Mouse (Mus musculus): ENCODE measurements at regions not wholly inside any gene's neighbourhood (a gene's known extent, or its start where the extent isn't known, plus 50 kb on each side); places are given as distances from the start of the nearest gene placed in this dataset.

DNA sequence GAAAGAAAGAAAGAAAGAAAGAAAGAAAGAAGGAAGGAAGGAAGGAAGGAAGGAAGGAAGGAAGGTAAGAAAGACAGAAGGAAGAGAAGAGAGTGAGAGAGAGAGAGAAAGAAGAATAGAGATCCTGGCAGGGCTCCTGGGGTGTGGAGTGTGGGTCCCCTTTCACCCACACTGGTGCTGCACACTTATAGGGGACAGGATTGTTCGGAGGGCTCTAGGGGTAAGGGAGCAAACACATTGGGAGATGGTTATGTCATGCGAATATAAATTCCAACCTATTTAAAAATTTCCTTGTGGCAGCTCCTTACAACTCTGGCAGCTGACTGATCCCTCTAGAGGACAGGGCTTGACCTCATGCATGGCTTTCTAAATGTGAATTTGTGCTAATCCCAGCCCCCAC, 286.5 kb downstream of the Fgf9 start:
- H3K36me3 ChIP-seq (ENCODE audit: control insufficient read depth, insufficient read depth, low read length), result no peaks in the 10 kb centered on the region
- H3K9ac ChIP-seq (ENCODE audit: low read depth, low read length), result no peak overlapping the region
- H3K27ac ChIP-seq (ENCODE audit: low read length), result no peak overlapping the region
- WGBS, result 94% methylated on average over 2 of the region's 2 CpGs
- no peak for ATAC-seq
- H3K4me1 ChIP-seq (ENCODE audit: control insufficient read depth, insufficient read depth, low read length), result 0 out of 2 replicates have a peak, but pooled peaks cover 2% of the 10 kb centered on the region
- H3K9me3 ChIP-seq (ENCODE audit: control insufficient read depth, low read length), result no peaks in the 10 kb centered on the region
- no peak overlapping the region for H3K4me2 ChIP-seq (ENCODE audit: low read depth, low read length)
- H3K4me3 ChIP-seq (ENCODE audit: low read length), result no peak overlapping the region
- no peaks in the 10 kb centered on the region for H3K27me3 ChIP-seq (replicated peaks; ENCODE audit: control insufficient read depth, insufficient read depth, low read length)

DNA sequence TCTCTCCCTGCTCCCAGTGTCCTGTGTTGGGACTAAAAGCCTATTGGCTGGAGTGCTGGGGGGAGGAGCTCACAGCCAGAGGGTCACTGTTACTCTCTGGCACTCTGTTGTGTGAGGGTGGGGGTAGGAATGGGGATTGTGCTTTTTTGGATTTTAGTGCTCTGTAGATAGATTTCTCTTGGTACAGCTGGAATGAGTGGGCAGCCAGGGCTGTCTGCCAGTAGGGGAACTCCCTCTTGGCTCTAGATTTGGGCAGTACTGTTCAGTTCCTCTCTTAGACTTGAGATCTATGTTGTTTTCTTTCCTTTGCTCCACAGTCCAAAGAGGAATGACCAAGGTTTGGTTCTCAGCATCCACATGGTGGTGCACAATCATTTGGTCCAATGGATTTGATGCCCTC, 282.6 kb downstream of the Fgf9 start:
- H3K36me3 ChIP-seq (ENCODE audit: control insufficient read depth, insufficient read depth, low read length), result no peaks in the 10 kb centered on the region
- no peak overlapping the region for H3K4me2 ChIP-seq (ENCODE audit: low read depth, low read length)
- no peak for ATAC-seq
- no peak overlapping the region for H3K4me3 ChIP-seq (ENCODE audit: low read length)
- H3K4me1 ChIP-seq (ENCODE audit: control insufficient read depth, insufficient read depth, low read length), result 0 out of 2 replicates have a peak, but pooled peaks cover 2% of the 10 kb centered on the region
- H3K27ac ChIP-seq (ENCODE audit: low read length), result no peak overlapping the region
- H3K9me3 ChIP-seq (ENCODE audit: control insufficient read depth, low read length), result no peaks in the 10 kb centered on the region
- H3K27me3 ChIP-seq (replicated peaks; ENCODE audit: control insufficient read depth, insufficient read depth, low read length), result no peaks in the 10 kb centered on the region
- no peak overlapping the region for H3K9ac ChIP-seq (ENCODE audit: low read depth, low read length)

DNA sequence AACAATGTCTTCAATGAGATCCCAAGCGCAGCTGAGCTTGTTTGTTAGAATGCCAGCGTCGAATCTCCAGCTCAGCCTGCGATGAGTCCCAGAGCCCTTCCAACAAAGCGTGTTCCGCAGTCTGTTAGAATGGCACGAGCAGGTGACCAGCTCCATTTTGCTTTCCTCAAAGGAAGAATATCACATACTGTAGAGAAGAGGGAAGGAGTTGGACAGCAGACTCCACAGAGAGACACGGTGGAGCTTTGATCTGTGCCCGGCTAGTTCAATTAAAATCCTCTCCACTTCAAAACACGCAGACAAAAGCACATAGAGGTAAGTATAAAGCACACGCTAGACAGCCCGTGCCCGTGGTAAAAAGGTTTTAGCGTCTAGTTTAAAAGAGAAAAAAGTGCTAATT, 265.8 kb downstream of the Fgf9 start:
- Histone ChIP-seq H3K4me3 (ENCODE audit: low read length) (no peak overlapping the region), H3K27ac (ENCODE audit: low read length) (no peak overlapping the region), H3K4me2 (ENCODE audit: low read depth, low read length) (no peak overlapping the region), H3K9me3 (ENCODE audit: control insufficient read depth, low read length) (no peaks in the 10 kb centered on the region; the same call in 1 of the 2 replicates), H3K4me1 (ENCODE audit: control insufficient read depth, insufficient read depth, low read length) (no peaks in the 10 kb centered on the region), H3K36me3 (ENCODE audit: control insufficient read depth, insufficient read depth, low read length) (no peaks in the 10 kb centered on the region), H3K9ac (ENCODE audit: low read depth, low read length) (no peak overlapping the region), H3K27me3 (replicated peaks; ENCODE audit: control insufficient read depth, insufficient read depth, low read length) (no peaks in the 10 kb centered on the region)
- no peak for ATAC-seq
- WGBS, result 90% methylated on average over 14 of the region's 14 CpGs

DNA sequence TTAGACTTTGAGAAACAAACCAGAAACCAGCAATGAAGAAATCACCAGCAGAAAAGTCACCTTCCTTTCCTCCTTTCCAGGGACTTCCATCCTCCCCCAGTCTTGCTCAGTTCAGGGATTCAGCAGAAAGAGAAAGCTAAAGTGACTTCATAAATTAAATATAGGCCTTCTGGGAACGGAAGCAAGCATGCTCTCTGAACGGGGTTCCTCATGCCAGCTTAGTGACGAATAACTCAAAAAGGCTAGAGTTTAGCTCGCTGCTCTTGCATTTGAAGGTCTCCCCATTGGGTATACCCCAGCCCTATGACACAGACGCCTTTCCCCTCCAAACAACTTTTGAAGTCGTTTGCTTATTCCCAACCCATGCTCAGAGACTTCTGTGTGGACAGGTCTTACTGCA, 252.8 kb downstream of the Fgf9 start:
- Histone ChIP-seq H3K9me3 (ENCODE audit: control insufficient read depth, low read length) (no peaks in the 10 kb centered on the region), H3K4me2 (ENCODE audit: low read depth, low read length) (no peak overlapping the region), H3K36me3 (ENCODE audit: control insufficient read depth, insufficient read depth, low read length) (no peaks in the 10 kb centered on the region), H3K4me1 (ENCODE audit: control insufficient read depth, insufficient read depth, low read length) (no peaks in the 10 kb centered on the region), H3K27ac (ENCODE audit: low read length) (no peak overlapping the region), H3K9ac (ENCODE audit: low read depth, low read length) (no peak overlapping the region), H3K4me3 (ENCODE audit: low read length) (no peak overlapping the region), H3K27me3 (replicated peaks; ENCODE audit: control insufficient read depth, insufficient read depth, low read length) (no peaks in the 10 kb centered on the region)
- no peak for ATAC-seq
- 64% methylated on average over 6 of the region's 6 CpGs for WGBS

DNA sequence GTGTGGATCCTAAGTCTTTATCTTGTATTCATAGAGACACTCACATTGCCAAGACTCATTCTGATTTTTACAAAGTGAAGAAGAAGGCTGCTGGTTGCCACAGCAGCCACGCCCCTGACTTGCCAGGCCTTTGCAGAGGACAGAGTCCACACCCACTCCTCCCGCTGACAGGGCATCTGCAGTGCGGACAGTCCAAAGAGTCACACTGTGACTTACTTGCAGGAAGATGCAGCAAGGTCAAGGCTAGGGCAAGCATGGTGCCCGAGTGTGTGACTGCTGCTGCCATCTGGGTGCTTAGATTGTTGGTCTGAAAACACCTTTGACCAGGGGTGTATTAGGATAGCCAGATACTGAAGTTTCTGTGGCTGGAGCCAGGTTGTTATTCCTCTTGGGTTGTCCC, 252.1 kb downstream of the Fgf9 start:
- Histone ChIP-seq H3K4me2 (ENCODE audit: low read depth, low read length) (no peak overlapping the region), H3K9ac (ENCODE audit: low read depth, low read length) (no peak overlapping the region), H3K27ac (ENCODE audit: low read length) (no peak overlapping the region), H3K36me3 (ENCODE audit: control insufficient read depth, insufficient read depth, low read length) (no peaks in the 10 kb centered on the region), H3K27me3 (replicated peaks; ENCODE audit: control insufficient read depth, insufficient read depth, low read length) (no peaks in the 10 kb centered on the region), H3K9me3 (ENCODE audit: control insufficient read depth, low read length) (no peaks in the 10 kb centered on the region), H3K4me1 (ENCODE audit: control insufficient read depth, insufficient read depth, low read length) (no peaks in the 10 kb centered on the region), H3K4me3 (ENCODE audit: low read length) (no peak overlapping the region)
- WGBS, result 57% methylated on average over 4 of the region's 4 CpGs
- ATAC-seq, result peak; percentile 38; the same call in 1 of the 2 replicates

DNA sequence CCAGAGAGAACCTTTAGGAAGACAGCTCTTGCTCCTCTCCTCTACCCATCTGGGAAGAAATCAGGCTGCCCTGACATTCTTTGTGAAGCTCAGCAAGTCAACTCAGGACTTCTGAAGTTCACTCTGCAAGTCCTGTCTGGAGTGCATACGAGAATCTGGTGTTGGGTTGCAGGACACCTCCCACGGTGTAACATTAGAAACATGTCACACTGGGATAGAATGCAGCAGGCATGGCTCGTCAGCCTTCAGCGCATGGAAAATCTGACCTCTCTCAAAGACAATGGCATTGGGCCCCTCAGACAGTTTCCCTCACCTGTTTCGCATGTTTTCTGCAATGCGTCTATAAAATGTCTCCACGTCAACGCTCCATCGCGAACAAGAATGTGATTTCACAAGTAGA, 251.5 kb downstream of the Fgf9 start:
- Histone ChIP-seq H3K36me3 (ENCODE audit: control insufficient read depth, insufficient read depth, low read length) (no peaks in the 10 kb centered on the region), H3K4me3 (ENCODE audit: low read length) (no peak overlapping the region), H3K4me1 (ENCODE audit: control insufficient read depth, insufficient read depth, low read length) (no peaks in the 10 kb centered on the region), H3K4me2 (ENCODE audit: low read depth, low read length) (no peak overlapping the region), H3K27ac (ENCODE audit: low read length) (no peak overlapping the region), H3K9me3 (ENCODE audit: control insufficient read depth, low read length) (no peaks in the 10 kb centered on the region), H3K9ac (ENCODE audit: low read depth, low read length) (no peak overlapping the region), H3K27me3 (replicated peaks; ENCODE audit: control insufficient read depth, insufficient read depth, low read length) (no peaks in the 10 kb centered on the region)
- 82% methylated on average over 10 of the region's 10 CpGs for WGBS
- no peak for ATAC-seq

DNA sequence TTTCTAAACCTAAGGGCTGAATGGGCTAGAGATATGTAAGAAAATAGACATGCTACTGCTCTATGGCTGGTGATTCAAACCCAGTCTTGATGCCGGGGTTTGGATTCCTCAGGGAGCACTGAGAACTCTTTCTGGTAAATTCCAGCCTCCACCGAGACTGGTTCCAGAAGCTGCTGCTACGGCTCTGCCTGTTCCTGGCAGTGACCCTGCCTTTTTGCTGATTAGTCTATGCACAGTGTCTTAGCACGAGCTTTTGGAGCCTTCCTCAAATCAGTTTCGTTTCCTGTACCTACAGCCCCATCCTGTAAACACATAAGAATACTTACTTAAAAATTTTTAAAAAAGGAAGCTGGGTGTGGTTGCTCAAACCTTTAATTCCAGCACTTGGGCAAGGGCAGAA, 250.9 kb downstream of the Fgf9 start:
- Histone ChIP-seq H3K27me3 (replicated peaks; ENCODE audit: control insufficient read depth, insufficient read depth, low read length) (no peaks in the 10 kb centered on the region), H3K27ac (ENCODE audit: low read length) (no peak overlapping the region)

DNA sequence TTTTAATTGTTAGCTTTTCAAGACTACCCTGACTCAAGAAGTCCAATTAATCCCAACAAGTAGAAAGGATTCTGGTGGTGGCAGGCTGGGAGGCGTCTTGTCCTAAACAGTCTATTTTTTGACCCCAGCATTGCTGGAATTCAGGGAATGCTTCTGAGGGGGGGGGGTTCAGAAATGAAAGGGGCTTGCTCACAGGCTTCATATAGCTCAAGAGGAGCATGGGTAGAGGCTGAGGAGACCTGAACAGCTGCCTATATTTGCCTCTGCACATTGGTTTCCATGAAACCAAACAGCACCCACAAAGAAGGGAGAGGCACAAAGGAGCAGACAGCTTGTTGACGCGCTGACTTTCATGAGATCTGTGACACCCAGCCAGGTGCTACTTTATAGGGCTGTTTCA, 247.3 kb downstream of the Fgf9 start:
- H3K9me3 ChIP-seq (ENCODE audit: control insufficient read depth, low read length), result no peaks in the 10 kb centered on the region
- no peak overlapping the region for H3K9ac ChIP-seq (ENCODE audit: low read depth, low read length)
- ATAC-seq, result no peak
- no peaks in the 10 kb centered on the region for H3K36me3 ChIP-seq (ENCODE audit: control insufficient read depth, insufficient read depth, low read length)
- no peak overlapping the region for H3K4me3 ChIP-seq (ENCODE audit: low read length)
- H3K4me1 ChIP-seq (ENCODE audit: control insufficient read depth, insufficient read depth, low read length), result no peaks in the 10 kb centered on the region
- H3K27ac ChIP-seq (ENCODE audit: low read length), result no peak overlapping the region
- 76% methylated on average over 3 of the region's 3 CpGs for WGBS
- H3K4me2 ChIP-seq (ENCODE audit: low read depth, low read length), result no peak overlapping the region
- no peaks in the 10 kb centered on the region for H3K27me3 ChIP-seq (replicated peaks; ENCODE audit: control insufficient read depth, insufficient read depth, low read length)

More for the DNA sequence above, 250.9 kb downstream of the Fgf9 start:
- 81% methylated on average over 5 of the region's 5 CpGs for WGBS
- Histone ChIP-seq H3K4me3 (ENCODE audit: low read length) (no peak overlapping the region), H3K9me3 (ENCODE audit: control insufficient read depth, low read length) (no peaks in the 10 kb centered on the region), H3K4me2 (ENCODE audit: low read depth, low read length) (no peak overlapping the region), H3K36me3 (ENCODE audit: control insufficient read depth, insufficient read depth, low read length) (no peaks in the 10 kb centered on the region), H3K9ac (ENCODE audit: low read depth, low read length) (no peak overlapping the region), H3K4me1 (ENCODE audit: control insufficient read depth, insufficient read depth, low read length) (no peaks in the 10 kb centered on the region)
- no peak for ATAC-seq

DNA sequence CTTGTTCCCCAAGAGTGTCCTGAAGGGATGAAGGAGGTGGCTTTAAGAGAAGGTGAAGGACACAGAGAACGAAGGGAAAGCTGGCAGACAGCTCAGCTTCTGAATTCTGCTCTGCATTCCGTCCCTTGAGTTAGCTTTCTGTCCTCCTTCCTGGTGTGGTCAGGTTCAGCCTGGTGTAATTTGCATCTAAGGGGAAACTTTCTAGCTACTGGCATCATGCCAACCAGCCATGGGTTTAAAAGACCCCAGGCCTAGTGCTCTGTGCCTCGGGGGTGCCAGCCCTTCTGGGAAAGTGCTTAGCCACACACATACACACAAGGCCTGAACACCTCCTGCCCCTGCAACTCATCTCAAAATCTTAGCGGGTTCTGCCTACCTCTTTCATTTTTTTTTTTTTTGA, 246.9 kb downstream of the Fgf9 start:
- no peaks in the 10 kb centered on the region for H3K4me1 ChIP-seq (ENCODE audit: control insufficient read depth, insufficient read depth, low read length)
- H3K4me3 ChIP-seq (ENCODE audit: low read length), result no peak overlapping the region
- H3K36me3 ChIP-seq (ENCODE audit: control insufficient read depth, insufficient read depth, low read length), result no peaks in the 10 kb centered on the region
- 60% methylated on average over 4 of the region's 4 CpGs for WGBS
- H3K27ac ChIP-seq (ENCODE audit: low read length), result no peak overlapping the region
- H3K9me3 ChIP-seq (ENCODE audit: control insufficient read depth, low read length), result no peaks in the 10 kb centered on the region
- H3K9ac ChIP-seq (ENCODE audit: low read depth, low read length), result no peak overlapping the region
- H3K27me3 ChIP-seq (replicated peaks; ENCODE audit: control insufficient read depth, insufficient read depth, low read length), result no peaks in the 10 kb centered on the region
- no peak for ATAC-seq
- H3K4me2 ChIP-seq (ENCODE audit: low read depth, low read length), result no peak overlapping the region

DNA sequence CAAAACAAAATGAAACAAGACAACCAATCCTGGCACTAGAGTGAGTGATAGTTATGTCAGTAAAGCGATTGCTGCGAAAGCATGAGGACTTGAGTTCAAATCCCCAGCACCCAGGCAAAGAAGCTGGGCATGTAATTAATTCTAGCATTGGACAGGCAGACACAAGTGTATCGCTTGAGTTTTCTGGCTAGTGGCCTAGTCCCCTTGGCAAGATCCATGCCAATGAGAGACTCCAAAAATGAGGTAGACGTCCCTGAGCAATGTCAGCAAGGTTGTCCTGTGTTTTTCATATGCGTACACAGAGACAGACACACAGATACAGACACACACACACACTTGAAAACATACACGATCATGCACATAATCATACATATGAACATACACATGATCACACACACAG, 237.3 kb downstream of the Fgf9 start:
- Histone ChIP-seq H3K4me1 (ENCODE audit: control insufficient read depth, insufficient read depth, low read length) (no peaks in the 10 kb centered on the region), H3K27ac (ENCODE audit: low read length) (no peak overlapping the region), H3K36me3 (ENCODE audit: control insufficient read depth, insufficient read depth, low read length) (no peaks in the 10 kb centered on the region), H3K27me3 (replicated peaks; ENCODE audit: control insufficient read depth, insufficient read depth, low read length) (no peaks in the 10 kb centered on the region), H3K9ac (ENCODE audit: low read depth, low read length) (no peak overlapping the region), H3K4me3 (ENCODE audit: low read length) (no peak overlapping the region), H3K4me2 (ENCODE audit: low read depth, low read length) (no peak overlapping the region), H3K9me3 (ENCODE audit: control insufficient read depth, low read length) (no peaks in the 10 kb centered on the region)
- no peak for ATAC-seq
- 91% methylated on average over 6 of the region's 6 CpGs for WGBS
